Mouse (Mus musculus) small intestine, adult 2 months (tissue): ENCODE measurements around the gene Lrwd1.

Source experiments
- CTCF ChIP-seq: fragments of 200-500 bp; IDR thresholded peaks from 2 replicates; pipeline ENCODE4 v1.5.1; 2012; ENCODE audit warnings: low read depth, mild to moderate bottlenecking, control low read depth, inconsistent platforms, low read length, moderate library complexity, mixed read lengths; ENCODE audit not compliant: insufficient replicate concordance, insufficient read length; ENCODE audit errors: extremely low read depth
- POLR2A ChIP-seq: fragments of 200-500 bp; IDR thresholded peaks from 2 replicates; pipeline ENCODE4 v1.6.1; 2012; ENCODE audit warnings: low read depth, mild to moderate bottlenecking, control low read depth, inconsistent platforms, low read length, moderate library complexity

- TF ChIP-seq CTCF (no peak), POLR2A (no peak)
Observed at GRCm38 (mm10) chr5:136091927-136092326, 43.9 kb downstream of the Lrwd1 start.
